Mouse (Mus musculus) MEL (cell line): Measurements from ENCODE around the gene Pde11a.

ENCODE experiments used
- BHLHE40 ChIP-seq: IDR thresholded peaks from 2 replicates; pipeline ENCODE4 v1.6.1; 2012; ENCODE audit warnings: low read depth, mild to moderate bottlenecking, inconsistent platforms, low read length, improper control_type of control experiment, borderline replicate concordance
- CTCF ChIP-seq, 3 experiments: IDR thresholded peaks in 2 of 3; conservative IDR thresholded peaks in 1 of 3; 2 replicates each; pipeline ENCODE4 v1.5.1; 2011 to 2012; ENCODE audit warnings: low read length in 3 of 3, low read depth in 2 of 3, mild to moderate bottlenecking in 2 of 3, improper control_type of control experiment in 1 of 3, inconsistent platforms in 1 of 3, mixed read lengths in 1 of 3, moderate library complexity in 1 of 3; ENCODE audit not compliant: control insufficient read depth in 1 of 3, insufficient read depth in 1 of 3, poor library complexity in 1 of 3, severe bottlenecking in 1 of 3
- E2F4 ChIP-seq: IDR thresholded peaks from 2 replicates; pipeline ENCODE4 v1.6.1; 2011; ENCODE audit warnings: low read depth, low read length, improper control_type of control experiment, borderline replicate concordance
- MYB ChIP-seq: IDR thresholded peaks from 2 replicates; pipeline ENCODE4 v1.6.1; 2011; ENCODE audit warnings: mild to moderate bottlenecking, low read depth, low read length, improper control_type of control experiment

DNA sequence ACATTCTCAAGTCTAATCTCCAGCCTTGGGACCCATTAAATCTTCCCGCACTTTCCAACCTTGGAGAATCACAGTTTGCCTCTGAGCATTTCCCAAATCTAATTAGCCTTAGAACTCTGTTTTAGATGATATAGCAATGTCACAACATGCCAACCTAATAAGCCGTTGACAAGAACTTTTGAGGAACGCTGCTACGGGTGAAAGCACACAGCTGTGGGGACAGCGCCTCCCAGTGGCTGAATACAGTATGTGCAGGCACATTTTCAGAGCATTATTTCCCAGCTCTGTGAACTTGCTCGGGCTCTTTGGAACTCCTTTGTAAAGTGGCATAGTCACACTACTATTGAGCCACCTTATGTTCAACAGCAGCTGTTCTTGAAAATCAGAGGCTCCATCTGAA lies 223.8 kb downstream of the Pde11a start:
- TF ChIP-seq CTCF (IDR thresholded peaks at IDR 0.05 in 2 of 3, conservative IDR thresholded peaks at IDR 0.05 in 1 of 3; ENCODE audit: control insufficient read depth in 1 of 3, insufficient read depth in 1 of 3, low read depth in 2 of 3, low read length in 3 of 3, poor library complexity in 1 of 3, severe bottlenecking in 1 of 3): peak; percentile 88 to 96 (median 89)
- no peak for TF ChIP-seq BHLHE40
- no peak for TF ChIP-seq MYB
- no peak for TF ChIP-seq E2F4
